Mouse (Mus musculus) limb, embryonic 14.5 days (tissue): ENCODE results near the gene Olfr56. TPM values are rescaled to one million over a fixed set of nuclear protein-coding genes. Genes with fewer than 3 reads are reported as not detected.
"Not testable (repeated sequence)": the region's sequence is repeated elsewhere in the genome, so short reads cannot be mapped to it uniquely, and the experiment has no call there.

Source experiments
- ATAC-seq: fragments of 200-750 bp; cut with Nextera tagmentation; 2 replicates; pipeline ENCODE4 v1.8.0; 2017; ENCODE audit warnings: low read depth, moderate number of reproducible peaks, moderate TSS enrichment; ENCODE audit not compliant: low FRiP score
- DNase-seq: peaks from one replicate; pipeline ENCODE4 v3.0.0-alpha.2; 2015; ENCODE audit warnings: low spot score
- H3K27ac ChIP-seq: fragments of 300-500 bp; sonication (generic); replicated peaks from 2 replicates; pipeline ENCODE4 v1.5.1; 2014; ENCODE audit warnings: low read depth, mild to moderate bottlenecking, low read length, moderate library complexity, mixed read lengths
- H3K27me3 ChIP-seq: fragments of 300-500 bp; sonication (generic); 2 replicates; pipeline ENCODE4 v1.6.1; 2014; ENCODE audit warnings: low read length, mixed read lengths; ENCODE audit not compliant: control insufficient read depth, insufficient read depth
- H3K36me3 ChIP-seq: fragments of 300-500 bp; sonication (generic); 2 replicates; pipeline ENCODE4 v1.6.1; 2014; ENCODE audit warnings: mild to moderate bottlenecking, low read length, moderate library complexity, mixed read lengths; ENCODE audit not compliant: control insufficient read depth, insufficient read depth
- H3K4me1 ChIP-seq: fragments of 300-500 bp; sonication (generic); 2 replicates; pipeline ENCODE4 v1.6.1; 2014; ENCODE audit warnings: antibody characterized with exemption, low read length, mixed read lengths; ENCODE audit not compliant: control insufficient read depth, insufficient read depth
- H3K4me2 ChIP-seq: fragments of 300-500 bp; sonication (generic); replicated peaks from 2 replicates; pipeline ENCODE4 v1.6.1; 2014; ENCODE audit warnings: low read depth, mild to moderate bottlenecking, low read length, moderate library complexity; ENCODE audit not compliant: severe bottlenecking
- H3K4me3 ChIP-seq: fragments of 300-500 bp; sonication (generic); replicated peaks from 2 replicates; pipeline ENCODE4 v1.5.1; 2014; ENCODE audit warnings: low read length
- H3K9ac ChIP-seq: fragments of 300-500 bp; sonication (generic); 2 replicates; pipeline ENCODE4 v1.6.1; 2014; ENCODE audit warnings: mild to moderate bottlenecking, low read depth, low read length, moderate library complexity; ENCODE audit not compliant: severe bottlenecking
- H3K9me3 ChIP-seq: fragments of 300-500 bp; sonication (generic); 2 replicates; pipeline ENCODE4 v1.6.1; 2016; ENCODE audit warnings: low read length; ENCODE audit not compliant: control insufficient read depth
- WGBS: fragments of 180-500 bp; shearing (Covaris S2); extraction: QIAGEN DNeasy Blood & Tissue Kit; methylation state at CpG from one replicate; pipeline ENCODE4 v1.1.7; 2014; 5-methylcytosine and 5-hydroxymethylcytosine counted together
- polyA plus RNA-seq, 2 experiments: library from polyadenylated mRNA; depleted of rRNA in 1 of 2; stranded (reverse) in 1 of 2; unstranded in 1 of 2; fragments of >200 nt; fragmentation: Nextera tagmentation in 1 of 2; extraction: Ambion mirVana in 1 of 2; gene quantifications; 2 replicates each; pipeline versions ENCODE4 v1.2.1 to v1.2.3; 2012 to 2014

Gene Olfr56
- 0.05 and 0.06 TPM in 2 replicates for polyA plus RNA-seq (2012; rRNA removed)
- polyA plus RNA-seq (2014; fragmentation: Nextera tagmentation; extraction: Ambion mirVana): not detected in 2 replicates

DNA sequence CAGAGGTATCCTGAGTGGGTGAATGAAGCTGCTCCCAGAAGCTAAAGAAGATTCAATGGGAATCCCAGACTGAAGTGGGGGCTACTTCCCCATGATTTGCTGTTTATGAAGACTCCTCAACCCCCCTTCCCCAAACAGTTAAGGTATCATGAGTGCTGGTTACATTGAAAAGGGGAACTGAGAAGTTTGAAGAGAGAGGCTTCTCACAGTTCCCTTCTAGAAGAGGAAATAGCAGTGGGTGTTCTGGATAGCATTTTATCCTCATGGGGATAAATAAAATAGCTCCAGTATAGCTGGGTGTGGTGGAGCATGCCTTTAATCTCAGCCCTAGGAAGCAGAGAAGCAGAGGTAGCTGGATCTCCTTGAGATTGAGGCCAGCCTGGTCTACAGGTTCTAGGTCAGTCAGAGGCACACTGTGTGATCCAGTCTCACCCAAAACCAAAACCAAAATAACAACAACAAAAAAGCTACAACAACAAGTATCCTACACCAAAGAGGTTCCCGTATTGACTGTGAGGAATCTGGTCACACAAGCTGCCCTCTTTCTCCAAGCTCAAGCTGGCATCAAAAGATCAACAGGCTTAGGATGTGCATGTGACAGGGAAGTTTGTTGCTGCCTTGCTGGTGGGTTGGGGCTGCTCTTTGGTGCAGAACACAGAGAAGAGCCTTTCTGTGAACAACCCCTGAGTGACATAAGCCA is at the start of gene Olfr56:
TSS of gene Olfr56 (plus strand) at position 650 of the 700 bp plus-strand sequence.
- H3K9ac ChIP-seq, H3K27me3 ChIP-seq, H3K9me3 ChIP-seq, H3K27ac ChIP-seq, H3K36me3 ChIP-seq, ATAC-seq, DNase-seq, H3K4me2 ChIP-seq, H3K4me1 ChIP-seq, H3K4me3 ChIP-seq: not testable (repeated sequence)
- no CpG with 5 or more reads among the region's 1 CpGs for WGBS

DNA sequence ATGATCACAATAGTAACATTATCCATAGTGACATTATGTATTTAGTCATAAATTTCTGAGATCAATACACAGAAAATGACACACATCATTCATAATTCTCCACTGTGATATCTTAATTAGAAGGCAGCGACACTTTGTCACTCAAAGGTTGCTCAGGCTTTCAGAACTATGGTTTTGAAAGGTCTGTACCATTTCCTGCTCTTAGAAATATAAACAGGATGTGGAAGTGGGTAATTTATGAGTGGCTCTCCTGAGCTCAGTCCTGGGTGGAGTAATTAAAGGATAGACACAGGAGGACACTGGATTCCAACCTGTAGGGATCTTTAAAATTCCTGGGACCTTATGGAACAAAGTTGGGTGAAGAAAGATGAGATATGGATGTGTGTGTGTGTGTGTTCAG is 45.3 kb upstream of the Olfr56 start:
- DNase-seq, H3K27me3 ChIP-seq, H3K9me3 ChIP-seq, ATAC-seq, H3K36me3 ChIP-seq, H3K27ac ChIP-seq, H3K4me3 ChIP-seq, H3K4me1 ChIP-seq, H3K4me2 ChIP-seq, H3K9ac ChIP-seq: not testable (repeated sequence)
- 63% methylated on average over 1 of the region's 1 CpGs for WGBS

DNA sequence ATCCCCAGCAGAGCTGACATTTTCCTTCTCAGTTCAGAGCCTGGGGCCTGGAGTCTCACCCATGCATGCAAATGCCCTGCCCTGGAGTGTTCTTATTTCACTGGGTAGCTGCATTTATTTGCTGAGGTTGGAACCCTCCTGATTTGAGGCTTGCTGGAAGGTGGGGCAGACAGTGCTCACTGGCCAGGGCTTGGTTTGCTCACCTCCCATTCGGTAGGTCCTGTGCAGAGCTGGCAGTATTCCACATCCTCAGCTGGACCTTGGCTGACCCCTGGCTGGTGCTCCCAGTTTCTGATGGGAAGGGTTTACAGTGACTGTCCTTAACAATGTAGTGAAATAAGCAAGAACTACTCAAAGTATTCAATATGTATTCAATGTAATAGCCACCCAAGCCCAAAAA is 44.8 kb upstream of the Olfr56 start:
- H3K27me3 ChIP-seq, H3K4me3 ChIP-seq, H3K36me3 ChIP-seq, ATAC-seq, H3K9ac ChIP-seq, DNase-seq, H3K27ac ChIP-seq, H3K9me3 ChIP-seq, H3K4me1 ChIP-seq, H3K4me2 ChIP-seq: not testable (repeated sequence)
- no CpG with 5 or more reads among the region's 1 CpGs for WGBS

DNA sequence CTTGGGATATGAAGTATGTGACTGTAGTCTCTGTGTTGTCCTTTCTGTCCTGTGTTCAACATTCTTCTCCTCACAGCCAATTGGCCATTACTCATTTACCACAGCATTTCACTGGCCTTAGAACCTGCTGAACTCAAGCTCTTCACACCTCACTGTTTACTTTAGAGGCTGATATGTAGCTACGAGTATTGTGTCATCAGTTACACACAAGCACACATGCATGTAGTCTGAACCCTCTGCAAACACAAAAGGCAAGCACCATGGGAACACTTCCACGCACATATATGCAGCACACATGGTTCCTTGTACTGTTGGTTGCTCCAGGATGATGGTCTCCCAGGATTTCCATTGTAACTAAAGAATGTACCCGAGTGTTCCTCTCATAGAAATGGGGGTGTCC is 43.4 kb upstream of the Olfr56 start:
- not testable (repeated sequence) for DNase-seq, H3K9ac ChIP-seq, H3K27ac ChIP-seq, H3K4me1 ChIP-seq, ATAC-seq, H3K4me2 ChIP-seq, H3K36me3 ChIP-seq, H3K4me3 ChIP-seq, H3K9me3 ChIP-seq, H3K27me3 ChIP-seq
- WGBS: no CpG with 5 or more reads among the region's 3 CpGs

DNA sequence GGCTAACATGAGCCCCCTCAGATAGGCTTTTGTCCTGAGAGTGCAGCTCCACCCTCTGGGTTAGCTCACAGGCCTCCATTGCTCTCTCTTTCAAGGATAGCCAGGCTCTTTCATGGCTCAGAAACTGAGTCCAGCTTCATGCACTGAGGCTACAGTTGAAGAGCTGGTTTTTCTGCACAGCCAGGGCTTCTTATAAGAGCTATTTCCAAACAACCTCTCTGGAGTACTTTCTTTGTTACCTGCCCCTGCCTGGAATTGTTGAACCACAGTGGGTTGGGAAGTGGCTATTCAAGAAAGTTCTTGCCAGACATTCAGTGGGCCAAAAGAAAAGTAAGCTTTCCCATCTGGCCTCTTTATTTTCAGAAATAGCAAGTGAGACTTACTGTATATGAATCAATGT is 39.4 kb upstream of the Olfr56 start:
- ATAC-seq: not testable (repeated sequence)

DNA sequence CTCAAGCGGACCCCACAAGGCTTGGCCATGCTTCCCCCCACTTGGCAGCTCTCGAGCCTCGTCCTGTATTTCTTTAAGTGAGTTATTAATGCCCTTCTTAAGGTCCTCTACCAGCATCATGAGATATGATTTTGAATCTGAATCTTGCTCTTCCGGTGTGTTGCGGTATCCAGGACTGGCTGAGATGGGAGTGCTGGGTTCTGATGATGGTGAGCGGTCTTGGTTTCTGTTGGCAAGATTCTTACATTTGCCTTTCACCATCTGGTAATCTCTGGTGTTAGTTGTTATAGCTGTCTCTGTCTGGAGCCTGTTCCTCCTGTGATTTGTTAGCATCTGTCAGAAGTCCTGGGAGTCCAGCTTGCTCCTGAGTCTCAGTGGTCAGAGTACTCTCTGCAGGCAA is 32.6 kb upstream of the Olfr56 start, which contains the start of gene Psme2b:
TSS of gene Psme2b (minus strand) at position 101 of the 400 bp plus-strand sequence.
- 94% methylated on average over 6 of the region's 6 CpGs for WGBS
- DNase-seq, H3K36me3 ChIP-seq, H3K9ac ChIP-seq, H3K27ac ChIP-seq, ATAC-seq, H3K4me3 ChIP-seq, H3K4me2 ChIP-seq, H3K9me3 ChIP-seq, H3K4me1 ChIP-seq, H3K27me3 ChIP-seq: not testable (repeated sequence)

More for the DNA sequence above, 39.4 kb upstream of the Olfr56 start:
- H3K36me3 ChIP-seq, H3K27me3 ChIP-seq, DNase-seq, H3K27ac ChIP-seq, H3K4me2 ChIP-seq, H3K4me1 ChIP-seq, H3K9me3 ChIP-seq, H3K9ac ChIP-seq, H3K4me3 ChIP-seq: not testable (repeated sequence)

GRCm38 (mm10) chr11:48974686-48975085 is 4.0 kb upstream of the Olfr56 start:
- no CpG with 5 or more reads among the region's 1 CpGs for WGBS
- not testable (repeated sequence) for H3K4me2 ChIP-seq, H3K9ac ChIP-seq, H3K9me3 ChIP-seq, ATAC-seq, H3K36me3 ChIP-seq, H3K27ac ChIP-seq, H3K4me3 ChIP-seq, DNase-seq, H3K27me3 ChIP-seq, H3K4me1 ChIP-seq

DNA sequence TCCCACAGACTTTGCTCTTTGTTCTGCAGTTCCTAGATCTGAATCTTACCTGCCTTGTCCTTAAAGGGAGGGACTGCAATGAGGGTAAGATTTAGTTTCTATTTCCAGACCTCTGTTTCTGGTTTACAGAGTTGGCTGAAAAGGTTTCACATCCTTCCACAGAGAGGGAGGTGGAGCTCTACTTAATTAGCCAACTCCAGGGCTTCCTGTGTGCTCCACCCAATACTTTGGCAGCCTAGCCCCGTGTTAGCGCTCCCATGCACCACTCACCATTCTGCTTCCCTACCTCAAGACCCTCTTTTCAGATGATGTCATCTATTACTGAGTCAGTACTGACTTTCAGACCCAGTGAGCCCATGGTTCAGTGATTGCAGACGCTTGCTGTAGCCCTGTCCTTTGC is 562 bp downstream of the Olfr56 start, which contains the start of gene 9930111J21Rik1:
TSS of gene 9930111J21Rik1 (minus strand) at position 148 of the 400 bp plus-strand sequence.
- H3K36me3 ChIP-seq, H3K4me1 ChIP-seq, H3K9me3 ChIP-seq, ATAC-seq, H3K4me2 ChIP-seq, H3K9ac ChIP-seq, H3K27ac ChIP-seq, H3K4me3 ChIP-seq, H3K27me3 ChIP-seq, DNase-seq: not testable (repeated sequence)
- no CpG with 5 or more reads among the region's 3 CpGs for WGBS
